Mouse (Mus musculus): ENCODE results near the gene Lbp. TPM values are rescaled to one million over a fixed set of nuclear protein-coding genes. Genes with fewer than 3 reads are reported as not detected.

Gene Lbp
- 1 to 10 TPM; 3.7 to 7.8 (median 5.6) TPM for total RNA-seq (2022)

- DNase-seq (ENCODE audit: low spot score): peak; percentile 41
These were observed at the start of gene Lbp for GRCm38 (mm10) chr2:158305948-158306695. TSS of gene Lbp (plus strand) at chr2:158306493.

DNA sequence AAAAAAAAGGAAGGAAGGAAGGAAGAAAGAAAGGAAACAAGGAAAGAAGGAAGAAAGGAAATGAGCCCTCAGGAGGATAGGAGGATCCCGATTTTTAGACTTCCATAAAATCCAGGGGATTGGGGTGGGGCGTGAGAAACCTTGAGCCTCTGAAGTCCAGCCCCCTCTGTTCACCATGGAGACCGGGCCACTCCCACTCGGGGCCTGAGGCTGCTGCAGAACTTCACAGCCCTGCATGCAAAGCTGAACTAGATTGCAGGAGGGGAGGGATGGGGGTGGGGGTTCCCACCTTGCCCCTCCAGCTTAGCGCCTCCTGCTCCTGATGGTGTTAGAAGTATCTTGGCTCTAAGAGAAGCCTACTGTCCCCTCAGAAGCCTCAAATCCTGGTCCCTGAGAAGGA, 49.4 kb upstream of the Lbp start:
- DNase-seq (ENCODE audit: low spot score): peak; percentile 37

- no peak for DNase-seq (ENCODE audit: low spot score)
These were observed 48.3 kb upstream of the Lbp start, which contains the start of gene Bpi for GRCm38 (mm10) chr2:158258005-158258418. TSS of gene Bpi (plus strand) at chr2:158258094.

- peak; percentile 47 for DNase-seq (ENCODE audit: low spot score)
These were observed 47.5 kb upstream of the Lbp start for GRCm38 (mm10) chr2:158258781-158259180.

DNA sequence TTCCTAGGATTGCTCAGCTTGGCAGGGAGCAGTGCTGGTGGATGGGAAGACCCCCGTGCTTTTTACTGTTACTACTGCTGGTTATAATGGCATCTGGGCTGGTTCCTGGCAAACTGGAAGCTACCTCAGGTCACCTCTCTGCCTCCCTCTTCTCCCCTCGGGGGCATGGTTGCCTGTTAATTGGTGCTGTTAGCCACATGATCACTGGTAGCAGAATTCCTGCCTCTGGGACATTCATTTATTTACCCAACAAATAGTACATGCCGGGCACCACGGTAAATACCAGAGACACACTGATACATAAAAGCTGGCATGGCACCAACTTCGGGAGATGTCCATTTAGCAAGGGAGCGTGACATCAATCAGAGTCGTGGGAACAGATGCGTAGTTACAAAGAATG, 46.8 kb upstream of the Lbp start:
- DNase-seq (ENCODE audit: low spot score): no peak

DNA sequence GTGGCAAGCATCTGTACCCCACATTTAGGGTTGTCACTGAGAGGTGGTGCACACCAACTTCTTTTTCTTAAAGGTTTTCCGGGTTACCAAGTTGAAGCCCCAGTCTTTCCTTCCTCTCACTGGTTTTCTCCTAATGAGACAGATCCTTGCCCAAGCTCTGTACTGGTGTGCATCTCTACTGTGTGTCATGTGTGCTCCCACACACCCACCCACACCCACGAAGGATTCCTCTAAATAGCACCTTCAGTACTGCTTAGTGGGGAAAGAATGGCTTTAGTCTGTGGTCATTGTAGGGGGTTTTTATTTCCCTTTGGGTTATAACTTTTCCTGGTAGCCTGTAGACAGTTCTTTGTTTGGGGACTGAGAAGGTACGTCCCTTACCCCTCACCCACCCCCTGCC, 41.4 kb upstream of the Lbp start:
- no peak for DNase-seq (ENCODE audit: low spot score)

GRCm38 (mm10) chr2:158270017-158270416, 36.3 kb upstream of the Lbp start:
- DNase-seq (ENCODE audit: low spot score): no peak

DNA sequence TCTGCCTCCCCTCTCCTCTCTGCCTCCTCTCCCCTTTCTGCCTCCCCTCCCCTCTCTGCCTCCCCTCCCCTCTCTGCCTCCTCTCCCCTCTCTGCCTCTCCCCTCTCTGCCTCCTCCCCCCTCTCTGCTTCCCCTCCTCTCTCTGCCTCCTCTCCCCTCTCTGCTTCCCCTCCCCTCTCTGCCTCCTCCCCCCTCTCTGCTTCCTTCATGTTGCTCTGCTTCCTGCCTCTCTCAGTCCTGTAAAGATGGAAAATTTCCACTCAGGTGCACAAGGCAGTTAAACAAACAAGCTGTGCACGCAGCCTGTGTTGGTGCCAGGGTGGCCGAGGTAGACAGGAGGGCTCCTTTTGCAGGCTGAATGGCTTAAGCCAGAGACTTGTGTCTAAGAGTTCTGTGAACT, 32.6 kb upstream of the Lbp start:
- DNase-seq (ENCODE audit: low spot score): no peak

DNA sequence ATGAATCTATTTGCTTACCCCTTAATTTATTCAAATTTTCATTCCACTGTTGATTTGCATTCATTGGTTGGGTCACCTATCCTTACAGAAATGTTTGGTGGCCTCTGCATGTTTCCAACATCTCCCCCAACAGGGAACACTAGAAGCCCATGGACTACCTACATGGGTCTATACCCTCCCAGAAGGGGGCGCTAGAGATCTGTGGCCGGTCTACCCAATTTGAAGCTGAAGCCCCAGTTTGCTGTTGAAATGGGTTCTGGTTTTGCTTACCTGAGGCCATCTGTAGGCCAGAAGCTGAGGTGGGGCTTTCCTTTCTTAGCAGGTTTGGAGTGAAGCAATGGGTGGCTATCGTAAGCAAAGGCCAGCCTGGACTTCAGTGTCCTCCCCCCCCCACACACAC, 30.9 kb upstream of the Lbp start:
- no peak for DNase-seq (ENCODE audit: low spot score)

GRCm38 (mm10) chr2:158275811-158276210, 30.5 kb upstream of the Lbp start:
- DNase-seq (ENCODE audit: low spot score): no peak

DNA sequence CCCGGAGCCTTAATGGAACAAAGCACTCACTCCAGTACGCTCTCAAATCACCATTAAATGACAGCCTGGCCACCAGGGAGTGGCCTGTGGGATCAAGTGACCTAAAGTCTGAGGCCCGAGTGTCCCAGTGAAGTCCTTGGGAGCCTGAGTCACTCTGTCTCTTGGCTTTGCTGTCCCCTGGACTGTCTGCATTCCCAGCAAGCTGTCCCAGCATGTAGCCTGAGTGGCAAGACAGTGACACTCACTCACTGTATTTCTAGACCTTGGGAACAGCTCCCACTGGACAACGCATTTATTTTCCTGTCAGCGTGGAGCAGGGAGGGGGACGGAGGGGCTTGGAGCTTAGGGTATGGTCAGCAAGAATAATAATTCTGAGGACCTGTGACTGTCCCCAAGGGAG, 29.8 kb upstream of the Lbp start:
- no peak for DNase-seq (ENCODE audit: low spot score)

- DNase-seq (ENCODE audit: low spot score): no peak
These were observed 29.4 kb upstream of the Lbp start for GRCm38 (mm10) chr2:158276878-158277277.

GRCm38 (mm10) chr2:158279656-158280055, 26.6 kb upstream of the Lbp start:
- DNase-seq (ENCODE audit: low spot score): no peak

GRCm38 (mm10) chr2:158281497-158282205, 24.6 kb upstream of the Lbp start:
- DNase-seq (ENCODE audit: low spot score): no peak

DNA sequence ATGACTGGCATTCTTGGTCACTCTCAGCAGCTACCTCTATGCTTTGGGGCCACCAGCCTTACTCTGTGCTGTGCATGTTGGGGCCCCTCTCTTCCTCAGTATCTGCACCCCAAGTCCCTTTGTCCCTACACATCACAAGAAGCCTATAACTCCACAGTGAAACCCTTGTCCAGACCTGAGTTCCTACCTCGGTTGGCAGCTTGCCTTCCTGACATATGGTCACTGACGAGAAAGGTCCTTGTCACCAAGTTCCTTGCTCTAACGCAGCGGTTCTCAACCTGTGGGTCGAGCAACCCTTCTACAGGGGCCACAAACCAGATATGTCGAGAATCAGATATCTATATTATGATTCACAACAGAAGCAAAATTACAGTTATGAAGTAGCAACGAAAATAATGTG, 23.2 kb upstream of the Lbp start:
- no peak for DNase-seq (ENCODE audit: low spot score)

DNA sequence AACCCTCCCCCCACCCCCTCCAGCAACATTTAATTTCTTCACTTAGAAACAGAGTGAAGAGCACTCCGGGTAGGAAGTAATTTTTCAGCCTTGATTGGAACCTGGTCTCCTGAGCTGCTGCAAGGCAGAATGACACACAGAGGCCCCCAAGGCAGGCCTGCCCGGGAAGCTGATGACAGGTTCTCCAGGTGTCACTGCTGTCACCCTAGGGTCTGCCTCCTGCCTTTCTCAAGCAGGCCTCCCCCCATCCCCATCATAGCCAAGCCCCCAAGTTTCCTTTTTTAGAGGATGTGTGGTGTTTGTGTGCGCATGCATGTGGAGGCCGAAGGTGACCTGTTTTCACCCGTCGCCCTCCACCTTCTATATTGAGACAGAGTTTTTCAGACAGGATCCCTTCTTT, 22.5 kb upstream of the Lbp start:
- DNase-seq (ENCODE audit: low spot score): no peak

DNA sequence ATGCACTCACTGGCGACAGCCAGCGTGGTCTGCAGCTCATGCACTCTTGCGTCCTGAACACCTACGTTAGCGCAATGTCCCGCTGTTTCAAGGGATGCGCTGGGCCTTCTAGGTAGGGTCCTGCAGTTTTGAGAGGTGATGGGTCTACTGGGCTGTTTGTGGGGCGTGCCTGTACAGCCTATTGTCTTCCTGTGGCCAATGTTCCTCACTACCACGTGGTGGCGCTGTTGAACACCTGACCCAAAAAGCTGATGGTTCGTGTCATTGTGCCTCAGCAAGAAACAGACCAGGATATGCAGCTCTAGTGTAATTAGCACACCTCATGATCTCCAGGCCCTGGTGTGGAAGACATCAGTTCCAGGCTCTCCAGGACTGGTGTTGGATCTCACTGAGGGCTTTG, 21.7 kb upstream of the Lbp start:
- DNase-seq (ENCODE audit: low spot score): peak; percentile 29

DNA sequence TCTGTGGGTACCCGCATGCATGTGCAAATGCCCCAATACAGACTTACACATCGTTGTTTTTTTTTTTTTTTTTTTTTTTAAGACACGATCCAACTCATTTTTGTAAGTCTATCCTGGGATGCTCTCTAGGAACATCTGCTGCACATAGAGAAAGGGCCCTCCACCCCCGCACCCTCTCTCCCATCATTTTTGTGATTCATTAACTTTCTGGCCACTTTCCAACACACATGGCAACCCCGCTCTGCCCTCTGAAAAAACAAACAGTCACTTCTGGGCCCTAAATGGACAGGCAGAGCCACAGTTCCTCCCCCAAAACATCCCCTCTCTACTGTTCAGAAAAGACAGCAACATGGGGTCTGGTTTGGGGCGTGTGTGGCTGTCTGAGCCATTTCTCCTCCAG, 20.6 kb upstream of the Lbp start:
- no peak for DNase-seq (ENCODE audit: low spot score)

DNA sequence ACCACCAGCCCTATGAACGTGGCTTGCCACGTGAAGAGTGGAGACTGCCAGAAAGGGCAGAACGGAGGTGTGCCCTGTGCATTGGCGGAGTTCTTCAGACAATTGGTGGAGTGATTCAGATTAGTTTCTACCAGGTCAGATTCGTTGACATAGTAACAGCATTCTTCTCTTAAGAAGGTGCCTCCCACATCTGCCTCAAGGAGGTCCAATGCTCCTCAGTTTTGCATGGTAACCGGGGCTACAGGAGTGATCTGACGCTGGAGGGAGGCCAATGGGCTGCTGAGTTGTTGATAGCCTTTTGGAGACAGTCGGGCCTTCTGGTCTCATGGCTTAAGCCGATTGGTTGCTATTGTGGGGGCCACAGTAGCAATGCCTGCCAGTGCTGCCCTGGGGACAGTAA, 10.6 kb upstream of the Lbp start:
- DNase-seq (ENCODE audit: low spot score): no peak

DNA sequence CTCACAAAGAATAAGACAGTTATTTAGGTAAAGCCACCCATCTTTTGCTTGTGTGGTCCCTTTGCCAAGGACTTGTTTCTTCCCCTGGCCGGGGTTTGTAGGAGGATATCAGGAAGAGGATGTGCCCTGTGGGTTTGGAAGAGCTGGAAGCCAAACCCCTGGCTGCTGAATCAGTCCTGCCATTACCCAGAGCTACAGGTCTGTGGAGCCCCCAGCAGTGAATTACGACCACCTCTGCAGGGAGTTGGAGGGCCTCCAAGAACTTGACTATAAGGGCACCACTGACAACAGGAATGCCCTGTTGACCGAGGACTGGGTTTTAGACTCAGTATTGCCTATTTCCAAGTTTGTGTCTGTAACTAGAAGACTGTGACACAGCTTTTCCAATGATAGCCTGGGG, 7.1 kb upstream of the Lbp start:
- DNase-seq (ENCODE audit: low spot score): no peak

DNA sequence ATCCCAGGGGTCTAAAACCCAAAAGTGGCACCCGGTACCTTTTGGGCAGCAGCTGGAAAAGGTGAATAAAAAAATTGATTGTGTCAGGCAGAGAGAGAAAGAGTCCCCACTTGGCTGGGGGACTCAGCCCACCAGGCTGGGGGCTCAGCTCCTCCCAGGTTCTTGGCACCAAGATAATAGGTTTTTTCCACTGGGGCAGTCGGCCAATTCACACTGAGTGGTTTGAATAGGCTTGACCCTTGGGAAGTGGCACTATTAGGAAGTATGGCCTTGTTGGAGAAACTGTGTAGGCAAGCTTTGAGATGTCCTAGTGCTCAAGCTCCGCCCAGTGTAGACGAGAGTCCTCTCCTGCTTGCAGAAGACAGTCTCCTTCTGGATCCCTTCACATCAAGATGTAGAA, 6.6 kb upstream of the Lbp start:
- DNase-seq (ENCODE audit: low spot score): no peak

GRCm38 (mm10) chr2:158302807-158303206, 3.5 kb upstream of the Lbp start:
- no peak for DNase-seq (ENCODE audit: low spot score)

- DNase-seq (ENCODE audit: low spot score): no peak
These were observed 380 bp downstream of the Lbp start for GRCm38 (mm10) chr2:158306696-158307049.

Measured in heart, adult 8-10 months (tissue).